Mouse (Mus musculus) left cerebral cortex, adult 11 months (tissue): ENCODE data around the gene Dchs2.
"Not testable (repeated sequence)": the region's sequence is repeated elsewhere in the genome, so short reads cannot be mapped to it uniquely, and the experiment has no call there.

Experiments
- DNase-seq: peaks from one replicate; pipeline ENCODE4 v3.0.0; 2022; ENCODE audit warnings: low spot score

Dchs2 gene

GRCm38 (mm10) chr3:83127726-83128448 is at the start of gene Dchs2:
Gene Dchs2, plus strand, starts transcription at chr3:83127948.
- no peak for DNase-seq

DNA sequence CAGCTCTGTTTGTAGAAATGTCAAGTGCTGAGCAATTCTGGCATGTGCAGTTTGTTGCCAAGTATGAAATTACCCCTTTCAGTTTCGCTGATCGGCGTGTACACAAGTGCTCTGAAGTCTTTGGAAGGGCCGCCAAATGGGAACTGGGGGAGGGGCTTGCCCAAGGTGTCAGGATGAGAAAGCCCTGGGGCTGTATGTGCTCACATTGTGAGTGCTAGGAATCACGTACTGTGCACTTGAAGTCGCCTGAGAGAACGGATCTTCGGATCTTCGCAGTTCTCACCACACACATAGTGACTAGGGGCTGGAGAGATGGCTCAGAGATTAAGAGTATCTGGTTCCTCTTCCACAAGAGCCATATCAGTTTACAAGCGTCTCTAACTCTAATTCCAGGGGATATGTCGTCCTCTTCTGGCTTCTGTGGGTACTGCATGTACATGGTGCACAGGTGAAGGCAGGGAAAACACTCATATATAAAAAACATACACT is 47.1 kb upstream of the Dchs2 start:
- peak; percentile 31 for DNase-seq

- DNase-seq = no peak
Measured at GRCm38 (mm10) chr3:83097586-83097985, 30.2 kb upstream of the Dchs2 start.

- DNase-seq = no peak
Measured at GRCm38 (mm10) chr3:83098546-83099034, 29.2 kb upstream of the Dchs2 start.

DNA sequence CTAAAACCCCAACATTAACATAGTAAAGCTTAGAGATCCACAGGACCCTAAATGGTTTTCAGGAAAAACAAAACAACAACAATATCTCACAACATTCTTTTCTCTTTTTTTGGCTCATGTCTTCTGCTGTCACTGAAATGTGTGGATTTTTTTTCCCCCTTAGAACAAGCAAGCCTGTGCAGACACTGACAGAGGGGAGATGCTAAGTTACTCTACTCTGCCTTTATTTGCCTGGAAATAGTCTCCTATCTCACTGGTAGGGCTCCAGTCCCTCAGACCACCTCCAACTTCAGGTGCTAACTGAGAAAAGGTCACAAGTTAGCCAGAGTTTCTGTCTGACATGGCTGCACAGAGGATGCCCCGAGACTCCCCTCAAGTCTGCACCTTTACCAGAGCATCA is 28.6 kb upstream of the Dchs2 start:
- no peak for DNase-seq

DNA sequence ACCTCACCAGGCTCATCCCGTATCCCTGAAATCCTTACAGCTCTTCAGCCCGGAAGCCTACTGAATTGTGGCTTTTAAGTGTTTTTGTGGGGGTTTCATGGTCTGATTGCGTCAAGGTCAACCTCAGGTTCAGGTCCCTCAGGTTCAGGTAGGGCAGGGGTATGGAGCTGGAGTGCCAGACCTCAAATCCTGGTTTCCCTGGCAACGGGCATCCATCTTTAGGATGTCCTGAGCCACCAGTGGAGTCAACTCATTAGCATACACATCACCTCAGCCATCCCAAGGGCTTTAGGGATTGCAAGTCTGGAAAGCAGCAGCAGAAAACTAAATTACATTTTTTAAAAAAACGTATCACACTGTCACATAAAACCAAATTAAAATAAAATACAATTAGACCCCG is 28.1 kb upstream of the Dchs2 start:
- DNase-seq = no peak

- DNase-seq = no peak
Measured at GRCm38 (mm10) chr3:83102286-83102685, 25.5 kb upstream of the Dchs2 start.

DNA sequence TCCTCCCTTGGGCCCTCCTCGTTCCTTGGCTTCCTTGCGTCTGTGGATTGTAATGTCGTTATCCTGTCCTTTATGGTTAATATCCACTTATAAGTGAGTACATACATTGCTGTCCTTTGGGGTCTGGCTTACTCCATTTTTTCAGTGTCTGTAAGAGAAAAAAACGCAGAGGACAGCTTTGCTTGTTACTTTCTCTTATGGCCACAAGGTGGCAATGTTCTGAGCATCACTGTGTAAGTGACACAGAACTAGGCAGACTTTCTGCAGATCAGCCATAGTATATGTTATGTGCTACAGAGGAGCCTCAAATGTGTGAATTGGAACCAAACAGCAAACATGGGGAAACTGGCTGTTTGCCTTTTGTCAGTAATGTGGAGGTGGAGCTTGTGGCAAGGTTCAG is 17.6 kb upstream of the Dchs2 start:
- DNase-seq = no peak

GRCm38 (mm10) chr3:83111485-83112261 is 16.1 kb upstream of the Dchs2 start:
- no peak for DNase-seq

DNA sequence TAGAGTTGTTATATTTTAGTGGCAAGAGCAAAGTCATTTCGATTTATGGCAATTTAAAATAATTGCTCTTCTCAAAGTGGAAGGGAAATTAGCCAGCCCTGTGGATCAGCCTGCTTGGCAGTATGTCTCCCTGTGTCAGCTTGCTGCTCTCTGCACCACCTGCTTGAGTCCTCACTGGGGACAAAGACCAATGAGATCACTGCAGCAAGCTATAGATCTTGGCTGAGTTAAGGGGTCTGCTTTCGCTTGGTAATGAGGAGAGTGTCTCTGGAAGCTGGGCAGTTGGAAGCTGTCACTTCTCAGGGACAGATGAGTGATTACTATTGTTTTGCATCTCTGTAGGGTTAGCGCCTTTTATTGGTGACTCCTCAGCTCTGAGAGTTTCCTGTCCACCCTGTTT is 14.9 kb upstream of the Dchs2 start:
- no peak for DNase-seq

GRCm38 (mm10) chr3:83114946-83115345 is 12.8 kb upstream of the Dchs2 start:
- DNase-seq = no peak

DNA sequence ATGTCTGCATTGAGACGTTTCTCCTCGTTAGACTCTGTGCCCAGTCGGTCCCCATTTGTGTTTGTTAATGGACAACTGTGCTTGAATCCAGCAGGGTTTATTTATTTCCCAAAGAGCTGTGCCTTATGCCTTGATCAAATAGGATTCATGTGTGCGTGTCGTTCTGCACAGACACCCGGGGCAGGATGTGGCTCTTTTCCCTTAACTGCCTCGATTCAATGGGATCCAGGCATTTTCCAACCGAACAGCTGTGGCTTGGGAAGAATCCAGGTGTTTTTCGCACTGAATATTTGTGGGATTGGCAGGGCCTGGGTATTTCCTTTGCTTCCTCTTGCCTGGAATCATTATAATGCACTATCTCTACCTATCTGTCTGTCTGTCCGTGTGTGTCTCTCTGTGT is 10.2 kb upstream of the Dchs2 start:
- no peak for DNase-seq

GRCm38 (mm10) chr3:83123945-83124344 is 3.8 kb upstream of the Dchs2 start:
- not testable (repeated sequence) for DNase-seq

DNA sequence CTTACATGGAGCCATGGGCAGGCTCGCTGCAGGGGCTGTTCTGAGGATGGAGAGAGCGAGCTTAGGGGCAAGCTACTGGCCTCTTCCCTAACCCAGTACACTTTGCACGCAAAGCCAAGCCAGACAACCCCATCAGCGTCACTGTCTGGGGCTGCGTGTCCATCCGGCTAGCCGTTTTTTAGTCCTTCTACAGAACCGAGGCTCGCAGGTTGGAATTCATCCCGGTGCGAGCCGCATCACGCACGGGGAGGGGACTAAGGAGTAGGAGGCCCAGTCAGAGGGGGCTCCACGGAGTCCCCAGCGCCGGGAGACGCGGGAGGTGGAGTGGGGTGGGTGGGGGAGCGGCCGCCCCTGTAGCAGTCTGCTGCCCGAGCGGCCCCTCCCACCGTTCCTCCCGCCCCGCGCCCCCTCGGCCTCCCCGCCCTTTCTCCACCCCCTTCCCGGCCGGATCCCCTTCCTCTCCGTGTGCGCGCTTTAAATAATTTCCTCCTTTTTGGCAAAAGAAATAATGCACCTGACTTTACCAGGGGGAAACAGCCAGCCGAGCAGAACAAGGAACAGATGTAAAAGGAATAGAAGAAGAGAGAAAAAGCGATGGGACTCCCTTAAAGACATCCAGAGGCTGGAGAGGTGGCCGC is 541 bp upstream of the Dchs2 start:
- DNase-seq = no peak

GRCm38 (mm10) chr3:83128449-83128922 is 738 bp downstream of the Dchs2 start:
- no peak for DNase-seq

DNA sequence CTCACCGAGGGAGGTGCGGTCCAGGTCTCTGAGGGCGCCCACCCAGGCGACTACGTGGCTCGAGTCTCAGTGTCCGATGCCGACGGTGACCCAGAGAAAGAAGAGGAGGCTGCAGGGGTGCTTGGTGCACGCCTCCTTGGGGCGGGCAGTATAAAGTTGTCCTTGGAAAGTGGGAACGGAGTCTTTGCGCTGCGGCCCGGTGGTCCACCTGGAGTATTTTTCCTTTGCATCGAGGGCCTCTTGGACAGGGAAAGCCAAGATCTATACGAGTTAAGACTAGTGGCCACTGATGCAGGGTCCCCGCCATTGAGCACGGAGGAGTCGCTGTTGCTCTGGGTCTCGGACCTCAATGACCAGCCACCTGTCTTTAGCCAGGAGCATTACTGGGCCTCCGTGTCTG is 1.4 kb downstream of the Dchs2 start:
- DNase-seq = no peak

GRCm38 (mm10) chr3:83136413-83136812 is 8.7 kb downstream of the Dchs2 start:
- DNase-seq = no peak

- DNase-seq = no peak
Measured at GRCm38 (mm10) chr3:83138820-83139219, 11.1 kb downstream of the Dchs2 start.

GRCm38 (mm10) chr3:83145610-83146009 is 17.9 kb downstream of the Dchs2 start:
- DNase-seq = no peak

- DNase-seq = no peak
Measured at GRCm38 (mm10) chr3:83147273-83148054, 19.7 kb downstream of the Dchs2 start.

- DNase-seq = no peak
Measured at GRCm38 (mm10) chr3:83148055-83148447, 20.3 kb downstream of the Dchs2 start.

DNA sequence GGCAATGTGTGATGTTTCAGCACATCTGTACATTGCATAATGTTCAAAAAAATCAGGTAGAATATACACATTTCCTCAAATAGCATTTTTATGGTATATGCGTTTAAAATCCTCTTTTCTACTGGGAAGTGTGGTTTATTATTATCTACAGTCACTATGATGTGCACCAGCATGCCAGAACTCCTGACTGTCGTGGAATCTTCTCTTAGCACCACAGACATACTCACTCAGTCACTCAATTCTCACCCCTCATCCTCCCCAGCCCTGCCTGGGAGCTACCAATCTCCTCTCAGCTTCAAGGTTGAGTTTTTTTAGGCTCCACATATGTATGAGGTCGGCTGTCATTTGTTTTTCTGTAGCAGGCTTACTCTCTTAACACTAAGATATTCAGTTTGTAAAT is 20.8 kb downstream of the Dchs2 start:
- DNase-seq = no peak
